Mouse (Mus musculus) hindbrain, embryonic 14.5 days (tissue): Measurements from ENCODE around the gene Slc25a21. TPM values are rescaled to one million over a fixed set of nuclear protein-coding genes. Genes with fewer than 3 reads are reported as not detected.

ENCODE experiments used
- ATAC-seq: fragments of 200-750 bp; cut with Nextera tagmentation; 2 replicates; pipeline ENCODE4 v1.8.0; 2017; ENCODE audit warnings: moderate number of reproducible peaks, mild to moderate bottlenecking, moderate TSS enrichment, moderate library complexity; ENCODE audit not compliant: low FRiP score
- DNase-seq: peaks from one replicate; pipeline ENCODE4 v3.0.0-alpha.2; 2015; ENCODE audit warnings: low spot score
- H3K27ac ChIP-seq: fragments of 300-500 bp; sonication (generic); 2 replicates; pipeline ENCODE4 v1.5.1; 2014; ENCODE audit warnings: mild to moderate bottlenecking, moderate library complexity
- H3K27me3 ChIP-seq: fragments of 300-500 bp; sonication (generic); 2 replicates; pipeline ENCODE4 v1.6.1; 2014; ENCODE audit warnings: mild to moderate bottlenecking, low read length, mixed read lengths; ENCODE audit not compliant: control insufficient read depth, insufficient read depth
- H3K36me3 ChIP-seq: fragments of 300-500 bp; sonication (generic); replicated peaks from 2 replicates; pipeline ENCODE4 v1.6.1; 2014; ENCODE audit not compliant: control insufficient read depth, insufficient read depth
- H3K4me1 ChIP-seq: fragments of 300-500 bp; sonication (generic); replicated peaks from 2 replicates; pipeline ENCODE4 v1.6.1; 2014; ENCODE audit warnings: antibody characterized with exemption, low read length, mixed read lengths; ENCODE audit not compliant: control insufficient read depth, insufficient read depth
- H3K4me2 ChIP-seq: fragments of 300-500 bp; sonication (generic); replicated peaks from 2 replicates; pipeline ENCODE4 v1.6.1; 2014; ENCODE audit warnings: mild to moderate bottlenecking, moderate library complexity
- H3K4me3 ChIP-seq: fragments of 300-500 bp; sonication (generic); replicated peaks from 2 replicates; pipeline ENCODE4 v1.5.1; 2014; ENCODE audit warnings: mild to moderate bottlenecking, low read length
- H3K9ac ChIP-seq: fragments of 300-500 bp; sonication (generic); 2 replicates; pipeline ENCODE4 v1.6.1; 2014
- H3K9me3 ChIP-seq: fragments of 300-500 bp; sonication (generic); 2 replicates; pipeline ENCODE4 v1.6.1; 2016; ENCODE audit warnings: low read length; ENCODE audit not compliant: control insufficient read depth
- WGBS: fragments of 180-500 bp; shearing (Covaris S2); extraction: QIAGEN DNeasy Blood & Tissue Kit; methylation state at CpG from one replicate; pipeline ENCODE4 v1.1.7; 2014; 5-methylcytosine and 5-hydroxymethylcytosine counted together
- polyA plus RNA-seq: library from polyadenylated mRNA; unstranded; fragments of >200 nt; fragmentation: Nextera tagmentation; extraction: Ambion mirVana; gene quantifications from 2 replicates; pipeline ENCODE4 v1.2.1, GENCODE M21; 2014

Slc25a21 gene
- polyA plus RNA-seq, 1 experiment from 2014 or later = 0.36 TPM

- WGBS = 88% methylated on average over 4 of the region's 4 CpGs
- H3K4me2 ChIP-seq = no peak overlapping the region
- H3K4me3 ChIP-seq = no peak overlapping the region
- H3K27ac ChIP-seq = no peak overlapping the region
- DNase-seq (no peak), ATAC-seq (no peak)
- H3K4me1 ChIP-seq = no peaks in the 10 kb centered on the region
- no peaks in the 10 kb centered on the region for H3K36me3 ChIP-seq
- no peak overlapping the region for H3K9ac ChIP-seq
- no peaks in the 10 kb centered on the region for H3K9me3 ChIP-seq
- H3K27me3 ChIP-seq = no peaks in the 10 kb centered on the region
Observed at GRCm38 (mm10) chr12:57187032-57187431, 10.2 kb downstream of the Slc25a21 start.

GRCm38 (mm10) chr12:57186126-57186525 lies 11.1 kb downstream of the Slc25a21 start:
- H3K4me3 ChIP-seq = no peak overlapping the region
- no peaks in the 10 kb centered on the region for H3K36me3 ChIP-seq
- DNase-seq (no peak), ATAC-seq (no peak)
- H3K4me1 ChIP-seq = no peaks in the 10 kb centered on the region
- no peak overlapping the region for H3K9ac ChIP-seq
- H3K9me3 ChIP-seq = no peaks in the 10 kb centered on the region
- H3K27me3 ChIP-seq = no peaks in the 10 kb centered on the region
- 84% methylated on average over 2 of the region's 2 CpGs for WGBS
- no peak overlapping the region for H3K4me2 ChIP-seq
- H3K27ac ChIP-seq = no peak overlapping the region

- no peaks in the 10 kb centered on the region for H3K9me3 ChIP-seq
- ATAC-seq (no peak), DNase-seq (no peak)
- H3K4me1 ChIP-seq = no peaks in the 10 kb centered on the region
- H3K4me2 ChIP-seq = no peak overlapping the region
- H3K36me3 ChIP-seq = no peaks in the 10 kb centered on the region
- H3K27me3 ChIP-seq = no peaks in the 10 kb centered on the region
- no peak overlapping the region for H3K4me3 ChIP-seq
- no peak overlapping the region for H3K27ac ChIP-seq
- no peak overlapping the region for H3K9ac ChIP-seq
- 0% methylated on average over 1 of the region's 1 CpGs for WGBS
Observed at GRCm38 (mm10) chr12:57185475-57185874, 11.8 kb downstream of the Slc25a21 start.

GRCm38 (mm10) chr12:57184401-57185147 lies 12.7 kb downstream of the Slc25a21 start:
- H3K9ac ChIP-seq = no peak overlapping the region
- H3K4me1 ChIP-seq = no peaks in the 10 kb centered on the region
- WGBS = 66% methylated on average over 2 of the region's 2 CpGs
- H3K27me3 ChIP-seq = no peaks in the 10 kb centered on the region
- no peaks in the 10 kb centered on the region for H3K36me3 ChIP-seq
- H3K4me3 ChIP-seq = no peak overlapping the region
- no peak overlapping the region for H3K4me2 ChIP-seq
- no peaks in the 10 kb centered on the region for H3K9me3 ChIP-seq
- DNase-seq = peak; percentile 62
- no peak for ATAC-seq
- H3K27ac ChIP-seq = no peak overlapping the region

DNA sequence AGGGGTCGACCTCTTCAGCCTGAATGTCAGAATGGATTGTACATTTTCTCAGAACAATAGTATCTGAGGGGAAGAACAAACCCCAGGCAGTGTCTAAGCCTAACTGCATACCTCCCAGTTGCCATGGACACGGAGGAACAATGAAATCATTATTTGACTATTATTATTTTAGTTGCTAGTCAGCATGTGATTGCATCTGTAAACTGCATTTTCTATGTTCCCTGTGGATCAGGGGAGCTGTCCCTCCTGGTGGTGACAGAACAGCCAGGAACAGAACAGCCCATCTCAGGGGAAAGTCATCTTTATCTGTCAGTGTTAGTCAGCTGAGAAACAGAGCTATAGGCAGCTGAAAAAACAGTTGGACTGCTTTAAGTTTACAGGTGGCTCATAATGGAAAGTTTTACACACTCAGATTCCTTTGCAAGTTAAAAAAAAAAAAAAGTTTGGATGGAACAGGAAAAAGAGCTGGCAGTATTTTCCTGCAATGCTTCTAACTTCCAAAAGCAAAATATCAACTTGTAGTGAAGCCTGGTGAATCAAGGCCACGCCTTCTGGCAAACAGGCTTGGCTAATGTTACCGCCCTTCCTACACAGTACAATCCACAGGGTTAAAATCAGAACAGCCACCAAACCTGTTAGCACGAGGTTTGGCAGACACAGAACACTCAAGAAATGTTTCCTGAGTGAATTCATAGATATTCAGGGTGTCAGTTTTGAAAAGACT lies 17.6 kb downstream of the Slc25a21 start:
- H3K4me1 ChIP-seq = no peaks in the 10 kb centered on the region
- no peaks in the 10 kb centered on the region for H3K27me3 ChIP-seq
- no peak overlapping the region for H3K9ac ChIP-seq
- H3K4me2 ChIP-seq = no peak overlapping the region
- H3K36me3 ChIP-seq = no peaks in the 10 kb centered on the region
- H3K4me3 ChIP-seq = no peak overlapping the region
- DNase-seq = no peak
- ATAC-seq = peak; percentile 46; the same call in 1 of the 2 replicates
- H3K9me3 ChIP-seq = no peaks in the 10 kb centered on the region
- H3K27ac ChIP-seq = no peak overlapping the region
- 14% methylated on average over 5 of the region's 5 CpGs for WGBS

DNA sequence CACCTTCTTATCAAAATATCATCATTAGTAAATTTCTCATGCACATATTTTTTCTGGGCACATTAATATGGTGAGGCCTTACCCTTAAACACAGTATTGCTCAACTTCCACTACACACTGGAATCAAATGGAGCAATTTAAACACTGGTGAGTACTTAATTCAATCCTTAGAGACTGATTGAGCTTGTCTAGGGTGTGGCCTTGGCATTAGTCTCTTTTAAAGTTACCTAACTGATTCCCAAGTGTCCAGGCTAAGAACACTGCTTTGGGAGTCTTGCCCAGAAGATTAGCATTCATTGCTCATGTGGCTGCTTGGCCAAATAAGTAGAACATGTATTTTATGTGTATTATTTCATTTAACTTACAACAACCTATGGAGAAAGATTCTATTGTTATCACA lies 18.5 kb downstream of the Slc25a21 start:
- H3K9me3 ChIP-seq = no peaks in the 10 kb centered on the region
- no peak for DNase-seq
- H3K4me2 ChIP-seq = no peak overlapping the region
- no peaks in the 10 kb centered on the region for H3K4me1 ChIP-seq
- H3K4me3 ChIP-seq = no peak overlapping the region
- no peak overlapping the region for H3K9ac ChIP-seq
- no peaks in the 10 kb centered on the region for H3K27me3 ChIP-seq
- H3K27ac ChIP-seq = no peak overlapping the region
- H3K36me3 ChIP-seq = no peaks in the 10 kb centered on the region
- no peak for ATAC-seq

- Histone ChIP-seq H3K27ac (no peak overlapping the region), H3K36me3 (no peaks in the 10 kb centered on the region), H3K4me3 (no peak overlapping the region), H3K4me2 (no peak overlapping the region), H3K9me3 (no peaks in the 10 kb centered on the region), H3K27me3 (no peaks in the 10 kb centered on the region), H3K4me1 (no peaks in the 10 kb centered on the region), H3K9ac (no peak overlapping the region)
- ATAC-seq = no peak
- no peak for DNase-seq
- 89% methylated on average over 2 of the region's 2 CpGs for WGBS
Observed at GRCm38 (mm10) chr12:57163294-57163693, 34.0 kb downstream of the Slc25a21 start.

DNA sequence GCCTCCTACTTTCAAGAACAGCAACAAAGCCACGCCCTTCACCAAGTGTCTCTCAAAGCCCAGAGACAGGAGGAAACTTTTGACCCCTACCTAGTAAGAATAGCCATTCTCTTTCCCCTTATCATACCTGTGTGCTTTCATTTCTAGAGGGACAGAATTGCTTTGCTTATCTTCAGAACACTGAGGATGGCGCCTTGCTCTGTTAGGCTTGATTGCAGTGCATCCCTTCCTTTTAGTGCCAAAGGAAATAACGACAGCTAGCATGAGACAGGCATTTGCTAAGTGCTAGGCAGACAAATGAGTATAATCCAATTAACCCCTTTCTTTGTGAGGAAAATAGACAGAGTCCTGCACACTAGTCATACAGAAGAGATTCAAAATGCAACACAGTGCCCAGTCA lies 34.4 kb downstream of the Slc25a21 start:
- no peaks in the 10 kb centered on the region for H3K36me3 ChIP-seq
- H3K9me3 ChIP-seq = no peaks in the 10 kb centered on the region
- no peak overlapping the region for H3K27ac ChIP-seq
- DNase-seq = no peak
- 82% methylated on average over 3 of the region's 3 CpGs for WGBS
- H3K27me3 ChIP-seq = no peaks in the 10 kb centered on the region
- no peak overlapping the region for H3K4me3 ChIP-seq
- H3K4me2 ChIP-seq = no peak overlapping the region
- H3K9ac ChIP-seq = no peak overlapping the region
- ATAC-seq = no peak
- no peaks in the 10 kb centered on the region for H3K4me1 ChIP-seq

DNA sequence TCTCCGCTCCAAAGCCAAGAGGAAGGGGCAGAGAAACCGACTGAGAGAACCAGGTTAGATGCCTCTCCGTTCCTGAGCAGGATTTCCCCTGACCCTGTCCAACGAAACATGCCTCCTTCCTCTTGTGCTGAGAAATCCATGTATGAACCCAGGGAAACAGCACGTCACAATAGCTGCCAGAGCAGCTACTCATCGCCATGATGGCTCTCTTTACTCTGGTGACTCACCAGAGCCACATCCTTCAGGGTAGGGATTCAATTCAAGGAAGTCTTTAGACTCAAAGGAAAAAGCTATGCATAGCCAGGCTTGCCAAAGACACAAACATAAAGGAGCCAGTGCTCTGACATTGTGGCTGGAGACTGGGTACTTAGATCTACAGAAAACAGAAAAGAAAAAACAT lies 37.4 kb downstream of the Slc25a21 start:
- DNase-seq (no peak), ATAC-seq (no peak)
- WGBS = 85% methylated on average over 6 of the region's 6 CpGs
- H3K27ac ChIP-seq = no peak overlapping the region
- H3K4me3 ChIP-seq = no peak overlapping the region
- no peaks in the 10 kb centered on the region for H3K36me3 ChIP-seq
- H3K9ac ChIP-seq = no peak overlapping the region
- H3K9me3 ChIP-seq = no peaks in the 10 kb centered on the region
- no peaks in the 10 kb centered on the region for H3K4me1 ChIP-seq
- H3K4me2 ChIP-seq = no peak overlapping the region
- H3K27me3 ChIP-seq = no peaks in the 10 kb centered on the region
